Mouse (Mus musculus) liver, embryonic 13.5 days (tissue): ENCODE measurements at regions not wholly inside any gene's neighbourhood (a gene's known extent, or its start where the extent isn't known, plus 50 kb on each side); places are given as distances from the start of the nearest gene placed in this dataset.

Experiments used
- ATAC-seq: fragments of 200-750 bp; cut with Nextera tagmentation; 2 replicates; pipeline ENCODE4 v1.8.0; 2017; ENCODE audit warnings: low read depth, mild to moderate bottlenecking, moderate number of reproducible peaks, moderate library complexity
- DNase-seq: peaks from one replicate; pipeline ENCODE4 v3.0.0; 2022
- H3K27ac ChIP-seq: fragments of 300-500 bp; sonication (generic); 2 replicates; pipeline ENCODE4 v1.5.1; 2015; ENCODE audit warnings: moderate library complexity, mild to moderate bottlenecking, inconsistent platforms
- H3K27me3 ChIP-seq: fragments of 300-500 bp; sonication (generic); 2 replicates; pipeline ENCODE4 v1.6.1; 2015; ENCODE audit warnings: mild to moderate bottlenecking, inconsistent platforms
- H3K36me3 ChIP-seq: fragments of 300-500 bp; sonication (generic); 2 replicates; pipeline ENCODE4 v1.6.1; 2015; ENCODE audit warnings: mild to moderate bottlenecking, inconsistent platforms
- H3K4me1 ChIP-seq: fragments of 300-500 bp; sonication (generic); replicated peaks from 2 replicates; pipeline ENCODE4 v1.6.1; 2015; ENCODE audit warnings: inconsistent platforms
- H3K4me2 ChIP-seq: fragments of 300-500 bp; sonication (generic); 2 replicates; pipeline ENCODE4 v1.6.1; 2015; ENCODE audit warnings: inconsistent platforms, mild to moderate bottlenecking, moderate library complexity
- H3K4me3 ChIP-seq: fragments of 300-500 bp; sonication (generic); replicated peaks from 2 replicates; pipeline ENCODE4 v1.5.1; 2015; ENCODE audit warnings: mild to moderate bottlenecking, inconsistent platforms
- H3K9ac ChIP-seq: fragments of 300-500 bp; sonication (generic); 2 replicates; pipeline ENCODE4 v1.6.1; 2015; ENCODE audit warnings: mild to moderate bottlenecking, inconsistent platforms
- H3K9me3 ChIP-seq: fragments of 300-500 bp; sonication (generic); replicated peaks from 2 replicates; pipeline ENCODE4 v1.6.1; 2016; ENCODE audit warnings: inconsistent platforms
- WGBS: fragments of 180-500 bp; shearing (Covaris S2); methylation state at CpG from one replicate; pipeline ENCODE4 v1.1.7; 2015; ENCODE audit not compliant: insufficient replicate concordance; 5-methylcytosine and 5-hydroxymethylcytosine counted together

DNA sequence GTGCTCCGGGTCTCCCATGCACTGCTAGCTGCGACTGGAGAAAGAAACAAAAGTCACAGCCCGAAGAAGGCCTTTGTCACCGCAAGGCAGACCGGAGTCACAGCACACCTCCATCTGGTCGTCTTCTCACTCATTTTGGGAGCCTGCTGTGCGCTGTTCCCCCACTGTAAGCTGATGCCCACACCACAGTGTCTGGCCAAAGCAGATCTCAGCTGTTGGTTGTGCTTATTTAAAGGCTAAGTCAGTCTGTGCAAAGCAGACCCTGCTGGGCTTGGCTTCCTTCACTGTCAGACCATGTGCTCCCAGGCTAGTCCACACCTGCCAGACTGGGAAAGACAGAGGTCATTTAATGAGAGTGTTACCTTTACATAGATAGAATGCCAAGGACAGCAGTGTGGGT lies 463.8 kb upstream of the Zmiz1 start:
- WGBS, result 58% methylated on average over 7 of the region's 7 CpGs
- no peak overlapping the region for H3K4me2 ChIP-seq
- no peaks in the 10 kb centered on the region for H3K36me3 ChIP-seq
- H3K4me3 ChIP-seq, result no peak overlapping the region
- ATAC-seq (no peak), DNase-seq (no peak)
- no peaks in the 10 kb centered on the region for H3K27me3 ChIP-seq
- H3K27ac ChIP-seq, result no peak overlapping the region
- H3K4me1 ChIP-seq, result no peaks in the 10 kb centered on the region
- no peak overlapping the region for H3K9ac ChIP-seq
- H3K9me3 ChIP-seq, result no peaks in the 10 kb centered on the region

DNA sequence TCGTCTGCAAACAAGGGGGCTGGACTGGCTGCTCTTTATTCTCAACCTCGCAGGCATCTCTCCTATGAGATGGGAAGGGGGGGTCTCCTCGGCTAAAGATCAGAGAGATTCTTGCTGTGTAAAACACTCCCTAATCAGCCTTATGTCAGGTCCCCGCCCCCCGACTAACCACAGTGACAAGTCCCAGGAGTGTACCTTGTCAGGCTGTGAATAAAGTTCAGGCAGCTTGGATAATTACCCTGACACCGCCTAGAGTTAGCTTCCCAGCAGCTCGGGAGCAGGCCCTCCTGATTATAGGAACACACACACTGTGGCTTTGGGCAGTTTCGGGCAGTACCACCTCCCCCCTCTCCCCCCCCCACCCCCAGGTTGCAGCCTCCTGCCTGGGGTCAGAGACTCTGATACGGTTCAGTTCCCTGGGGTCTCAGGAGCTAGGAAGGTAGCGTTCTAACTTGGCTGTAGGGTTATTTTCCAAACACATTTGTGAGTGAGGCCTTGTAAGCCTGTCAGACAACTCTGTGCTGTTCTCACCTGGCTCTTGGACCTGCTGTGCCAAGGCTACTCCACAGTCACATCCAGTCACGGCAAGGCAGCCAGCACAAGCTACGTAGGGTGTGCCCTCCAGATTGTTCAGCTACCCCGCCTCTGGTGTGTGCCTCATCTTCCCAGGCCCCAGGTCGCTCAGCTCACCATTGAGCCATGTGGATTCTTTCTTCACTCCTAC lies 461.0 kb upstream of the Zmiz1 start:
- Histone ChIP-seq H3K27me3 (no peaks in the 10 kb centered on the region), H3K4me3 (no peak overlapping the region), H3K36me3 (no peaks in the 10 kb centered on the region), H3K4me1 (no peaks in the 10 kb centered on the region), H3K9ac (no peak overlapping the region), H3K27ac (no peak overlapping the region), H3K9me3 (no peaks in the 10 kb centered on the region), H3K4me2 (no peak overlapping the region)
- WGBS, result 50% methylated on average over 14 of the region's 14 CpGs
- DNase-seq, result no peak
- ATAC-seq, result no peak

DNA sequence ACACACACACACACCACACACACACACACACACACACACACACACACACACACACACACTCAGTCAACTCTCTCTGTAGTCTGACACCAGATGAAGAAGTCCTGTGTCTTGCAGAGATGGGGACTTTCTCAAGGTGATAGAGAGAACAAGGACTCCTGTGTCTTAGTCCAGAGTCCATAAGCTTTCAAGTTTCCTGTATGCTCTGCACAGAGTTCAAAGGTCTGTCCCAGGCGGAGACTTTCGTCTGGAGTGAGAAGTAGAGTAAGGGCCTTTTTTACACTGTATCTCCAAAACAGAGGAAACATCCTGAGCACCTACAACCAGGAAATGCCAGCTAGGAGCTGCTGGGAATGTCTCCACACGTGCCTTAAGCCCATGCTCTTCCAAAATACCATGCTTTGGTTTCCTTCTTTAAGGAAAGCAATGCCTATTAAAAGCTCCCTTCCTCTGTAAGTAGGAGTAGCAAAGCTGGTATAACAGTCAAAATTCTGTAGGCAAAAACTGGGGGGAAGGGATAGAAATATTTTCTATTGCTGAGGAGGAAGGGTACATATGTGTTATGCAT lies 459.9 kb upstream of the Zmiz1 start:
- DNase-seq (no peak), ATAC-seq (no peak)
- H3K27ac ChIP-seq, result no peak overlapping the region
- no peak overlapping the region for H3K9ac ChIP-seq
- no peak overlapping the region for H3K4me2 ChIP-seq
- H3K4me1 ChIP-seq, result no peaks in the 10 kb centered on the region
- no peaks in the 10 kb centered on the region for H3K27me3 ChIP-seq
- no peaks in the 10 kb centered on the region for H3K9me3 ChIP-seq
- no peaks in the 10 kb centered on the region for H3K36me3 ChIP-seq
- no peak overlapping the region for H3K4me3 ChIP-seq
- 50% methylated on average over 3 of the region's 3 CpGs for WGBS

DNA sequence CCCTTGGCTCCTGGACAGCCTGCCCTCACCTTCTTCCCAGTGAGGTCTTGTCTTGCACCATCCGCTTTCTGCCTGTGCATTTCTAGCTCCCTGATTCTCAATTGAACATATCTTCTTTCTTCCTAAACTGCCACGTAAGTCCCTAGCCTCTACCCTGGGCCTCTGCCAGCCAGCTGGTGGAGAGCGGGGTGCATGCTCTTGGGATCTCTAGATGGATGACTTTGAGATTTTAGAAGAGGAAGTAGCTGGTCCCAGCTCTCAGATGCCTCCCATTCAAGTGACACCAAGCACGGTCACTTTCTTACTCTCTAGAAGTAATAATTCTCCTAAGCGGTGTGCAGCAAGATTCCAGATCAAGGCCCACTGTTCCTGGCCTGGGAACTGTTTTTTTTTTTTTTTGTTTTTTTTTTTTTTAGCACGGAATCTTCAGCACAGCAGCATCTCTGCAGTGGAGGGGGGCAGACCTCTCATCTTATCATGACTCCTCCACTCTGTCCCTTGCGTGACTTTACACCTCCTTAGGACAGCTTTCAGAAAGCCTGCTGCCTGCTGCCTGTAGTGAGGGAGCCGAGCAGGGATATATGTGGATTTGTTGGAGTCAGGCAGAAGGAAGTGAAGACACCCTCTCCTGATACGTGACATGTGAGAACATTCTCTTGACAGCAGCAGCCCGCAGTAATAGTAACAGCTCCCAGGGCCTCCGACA lies 453.6 kb upstream of the Zmiz1 start:
- Histone ChIP-seq H3K9ac (no peak overlapping the region), H3K27me3 (no peaks in the 10 kb centered on the region), H3K4me1 (no peaks in the 10 kb centered on the region), H3K36me3 (no peaks in the 10 kb centered on the region), H3K27ac (no peak overlapping the region), H3K4me3 (no peak overlapping the region), H3K4me2 (no peak overlapping the region), H3K9me3 (no peaks in the 10 kb centered on the region)
- ATAC-seq, result no peak
- 59% methylated on average over 11 of the region's 11 CpGs for WGBS
- DNase-seq, result no peak

DNA sequence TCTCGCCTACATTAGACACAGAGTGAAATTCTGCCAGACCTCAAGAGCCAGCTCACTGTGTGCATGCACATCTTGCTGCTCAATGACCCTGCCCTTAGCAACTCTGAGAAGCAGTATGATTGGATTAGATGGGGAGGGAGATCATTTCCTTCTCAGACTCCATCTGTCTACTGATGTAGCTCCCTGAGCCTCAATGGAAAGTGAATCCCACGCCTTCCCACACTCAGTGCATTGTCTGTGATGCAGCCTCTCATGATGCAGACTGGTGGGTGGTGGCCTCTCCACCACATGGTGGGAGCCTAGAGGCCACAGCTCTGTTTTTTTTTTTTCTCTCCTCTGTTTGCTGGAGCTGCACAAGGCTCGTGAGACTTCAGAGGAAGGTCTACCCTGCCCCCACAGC lies 447.1 kb upstream of the Zmiz1 start:
- Histone ChIP-seq H3K36me3 (no peaks in the 10 kb centered on the region), H3K27me3 (no peaks in the 10 kb centered on the region), H3K27ac (no peak overlapping the region), H3K4me1 (no peaks in the 10 kb centered on the region), H3K9me3 (no peaks in the 10 kb centered on the region), H3K4me3 (no peak overlapping the region), H3K4me2 (no peak overlapping the region), H3K9ac (no peak overlapping the region)
- no peak for DNase-seq
- WGBS, result 45% methylated on average over 3 of the region's 3 CpGs
- ATAC-seq, result no peak

DNA sequence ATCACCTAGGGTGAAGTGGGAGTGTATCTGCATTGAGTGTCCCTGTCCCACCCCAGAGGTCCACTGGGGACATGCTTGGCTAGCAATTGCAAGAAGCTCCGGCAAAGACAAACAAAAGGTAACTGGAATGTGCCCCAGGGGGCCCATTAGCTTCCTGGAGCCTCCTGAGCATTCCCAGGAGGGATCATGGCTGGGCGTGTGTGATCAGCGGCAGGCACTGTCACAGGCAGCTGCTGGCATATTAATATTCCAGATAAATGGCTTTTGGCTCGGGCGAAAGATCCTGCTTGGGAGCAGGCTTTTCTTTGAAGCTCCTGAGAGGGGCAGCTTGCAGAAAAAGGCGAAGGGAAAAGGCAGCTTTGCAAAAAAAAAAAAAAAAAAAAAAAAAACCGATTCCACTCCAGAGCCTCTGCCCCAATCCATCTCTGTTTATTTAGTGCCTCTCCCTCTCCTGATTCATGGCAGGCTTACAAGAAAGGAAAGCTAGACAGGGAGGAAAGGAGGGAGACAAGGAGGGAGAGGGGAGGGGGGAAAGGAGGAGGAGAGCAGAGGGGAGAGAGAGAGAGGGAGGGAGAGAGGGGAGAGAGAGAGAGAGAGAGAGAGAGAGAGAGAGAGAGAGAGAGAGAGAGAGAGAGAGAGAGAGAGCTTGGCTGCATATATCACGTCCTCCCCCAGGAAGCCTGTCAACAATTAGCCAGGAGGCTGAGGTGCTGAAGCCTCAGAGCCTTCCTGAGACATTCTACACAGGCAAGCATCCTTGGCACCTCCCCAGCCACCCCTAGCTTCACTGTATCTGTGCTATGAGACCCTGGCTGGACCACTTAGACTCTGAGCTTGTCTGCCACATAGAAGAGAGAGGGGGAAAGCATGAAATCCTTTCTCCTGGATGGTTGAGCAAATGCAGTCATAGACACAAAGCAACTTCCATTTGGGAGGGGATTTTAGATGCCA lies 443.4 kb upstream of the Zmiz1 start:
- H3K27ac ChIP-seq, result no peak overlapping the region
- WGBS, result 22% methylated on average over 7 of the region's 8 CpGs
- no peak for ATAC-seq
- no peaks in the 10 kb centered on the region for H3K9me3 ChIP-seq
- no peak overlapping the region for H3K4me3 ChIP-seq
- H3K4me2 ChIP-seq, result no peak overlapping the region
- H3K36me3 ChIP-seq, result no peaks in the 10 kb centered on the region
- H3K4me1 ChIP-seq, result no peaks in the 10 kb centered on the region
- H3K9ac ChIP-seq, result no peak overlapping the region
- H3K27me3 ChIP-seq, result no peaks in the 10 kb centered on the region
- DNase-seq, result no peak

DNA sequence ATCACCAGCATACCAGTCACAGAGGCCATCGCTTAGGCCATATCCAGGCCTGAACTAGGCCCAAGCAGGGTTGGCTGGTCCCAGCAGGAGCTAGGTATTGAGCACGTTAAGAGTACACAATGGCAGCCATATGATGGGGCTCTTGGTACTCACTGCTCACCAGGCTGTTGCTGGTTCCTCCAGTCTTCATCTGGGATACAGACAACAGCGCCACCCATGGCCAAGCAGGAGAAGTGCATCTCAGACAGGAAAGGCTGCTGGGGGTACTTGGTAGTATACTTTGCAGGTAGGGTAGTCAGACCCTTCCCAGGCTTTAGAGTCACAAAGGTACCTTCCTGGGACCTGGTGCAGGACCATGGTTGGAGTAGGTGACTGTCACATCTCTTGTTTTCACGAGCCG lies 441.1 kb upstream of the Zmiz1 start:
- H3K9ac ChIP-seq, result no peak overlapping the region
- no peaks in the 10 kb centered on the region for H3K36me3 ChIP-seq
- ATAC-seq (no peak), DNase-seq (no peak)
- H3K27ac ChIP-seq, result no peak overlapping the region
- H3K4me3 ChIP-seq, result no peak overlapping the region
- 57% methylated on average over 5 of the region's 5 CpGs for WGBS
- H3K27me3 ChIP-seq, result no peaks in the 10 kb centered on the region
- no peak overlapping the region for H3K4me2 ChIP-seq
- H3K4me1 ChIP-seq, result no peaks in the 10 kb centered on the region
- no peaks in the 10 kb centered on the region for H3K9me3 ChIP-seq

DNA sequence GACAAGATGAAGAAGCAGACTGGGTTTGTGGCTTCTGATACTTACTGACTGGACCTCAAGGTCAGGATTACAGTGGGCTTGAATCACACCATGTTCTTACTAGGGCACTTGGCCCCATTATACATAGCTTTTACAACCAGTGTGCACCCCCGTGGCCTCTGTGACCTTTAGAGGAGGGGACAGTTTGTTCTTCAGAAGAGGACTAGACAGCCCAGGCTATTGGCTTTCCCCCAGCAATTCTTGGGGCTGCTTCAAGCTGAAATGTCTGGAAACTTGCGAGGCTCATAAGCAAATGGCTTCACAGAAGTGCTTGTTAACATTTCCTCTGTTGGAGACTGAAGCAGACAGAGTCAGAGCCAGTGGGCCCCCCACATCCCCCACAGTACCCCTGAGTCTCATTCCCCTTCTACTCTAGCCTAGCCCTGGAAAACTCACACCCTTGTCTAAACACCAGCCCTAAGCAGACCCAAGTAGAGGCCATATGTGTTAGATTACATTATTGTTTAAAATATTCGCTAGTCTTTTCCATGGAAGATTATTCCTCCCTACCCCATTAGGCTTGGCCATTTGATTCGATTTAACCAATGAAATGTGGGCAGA lies 439.6 kb upstream of the Zmiz1 start:
- Histone ChIP-seq H3K4me1 (no peaks in the 10 kb centered on the region), H3K4me2 (no peak overlapping the region), H3K36me3 (no peaks in the 10 kb centered on the region), H3K9ac (no peak overlapping the region), H3K27me3 (no peaks in the 10 kb centered on the region), H3K4me3 (no peak overlapping the region), H3K27ac (no peak overlapping the region), H3K9me3 (no peaks in the 10 kb centered on the region)
- ATAC-seq (no peak), DNase-seq (no peak)
- WGBS, result 50% methylated on average over 4 of the region's 4 CpGs

DNA sequence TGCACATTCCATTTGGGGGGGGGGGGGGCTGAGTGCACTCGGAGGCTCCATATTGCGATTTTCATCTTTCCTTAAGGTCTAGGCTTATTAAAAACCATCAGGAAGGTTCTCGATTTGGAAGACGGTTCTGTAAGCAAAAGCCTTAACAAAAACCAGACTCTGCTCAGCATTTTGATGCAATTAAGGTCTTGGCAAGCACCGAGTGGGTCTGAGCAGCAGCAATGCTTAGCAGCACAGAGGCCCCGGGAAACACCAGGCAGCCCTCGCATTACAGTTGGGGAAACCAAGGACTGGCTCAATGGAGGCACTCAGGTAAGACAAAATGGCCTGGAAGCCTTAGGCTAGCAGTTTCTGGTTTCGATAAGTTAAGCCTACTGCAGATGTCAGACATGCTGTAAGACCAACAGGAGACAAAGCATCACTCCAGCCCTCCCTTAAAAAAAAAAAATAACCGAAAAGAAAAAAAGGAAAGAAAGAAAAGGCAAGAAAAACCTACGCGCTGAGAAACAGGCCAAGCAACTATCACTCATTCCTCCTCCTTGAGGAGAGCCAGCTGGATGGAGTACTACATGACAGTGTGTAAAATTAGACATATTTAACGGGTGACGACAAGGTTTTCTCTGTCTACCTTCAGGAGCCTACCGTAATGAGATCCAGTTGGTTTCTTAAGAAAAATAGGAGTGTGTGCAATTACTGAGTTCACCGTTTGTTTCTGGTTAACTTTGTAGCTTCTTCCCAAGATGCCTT lies 436.3 kb upstream of the Zmiz1 start:
- H3K27me3 ChIP-seq, result no peaks in the 10 kb centered on the region
- H3K9ac ChIP-seq, result no peak overlapping the region
- no peaks in the 10 kb centered on the region for H3K4me1 ChIP-seq
- 73% methylated on average over 15 of the region's 15 CpGs for WGBS
- ATAC-seq, result no peak
- no peak overlapping the region for H3K4me2 ChIP-seq
- DNase-seq, result no peak
- no peak overlapping the region for H3K27ac ChIP-seq
- H3K9me3 ChIP-seq, result no peaks in the 10 kb centered on the region
- no peak overlapping the region for H3K4me3 ChIP-seq
- H3K36me3 ChIP-seq, result no peaks in the 10 kb centered on the region

DNA sequence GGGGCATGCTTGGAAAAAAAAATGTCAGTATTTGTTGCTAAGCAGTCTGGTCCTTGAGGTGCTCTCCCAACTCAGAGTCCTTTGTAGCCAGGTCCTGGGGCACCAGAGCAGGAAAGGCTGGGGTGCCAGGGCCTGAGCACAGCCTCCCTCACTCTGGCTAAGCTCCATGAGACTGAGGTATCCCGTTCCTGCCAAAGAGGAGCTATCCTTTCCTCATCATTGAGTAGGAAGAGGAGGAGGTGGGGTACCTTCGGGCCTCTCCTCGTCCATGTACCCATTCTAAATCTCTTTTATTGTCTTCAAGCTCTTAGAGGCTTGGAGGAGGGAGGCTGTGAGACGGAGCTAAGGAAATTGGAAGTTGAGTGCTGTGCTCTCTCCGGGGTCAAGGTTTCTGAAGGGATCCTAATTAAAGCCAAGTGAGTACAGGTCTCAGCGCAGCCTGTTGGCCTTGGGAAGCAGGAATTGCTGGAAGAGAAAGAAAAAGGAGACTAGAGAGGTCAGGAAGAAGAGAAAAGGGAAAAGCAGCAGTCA lies 435.6 kb upstream of the Zmiz1 start:
- no peak for ATAC-seq
- no peaks in the 10 kb centered on the region for H3K9me3 ChIP-seq
- no peak overlapping the region for H3K4me2 ChIP-seq
- no peak overlapping the region for H3K9ac ChIP-seq
- no peak for DNase-seq
- WGBS, result 52% methylated on average over 6 of the region's 6 CpGs
- H3K27ac ChIP-seq, result no peak overlapping the region
- H3K36me3 ChIP-seq, result no peaks in the 10 kb centered on the region
- no peaks in the 10 kb centered on the region for H3K27me3 ChIP-seq
- no peaks in the 10 kb centered on the region for H3K4me1 ChIP-seq
- H3K4me3 ChIP-seq, result no peak overlapping the region
